Mouse (Mus musculus) kidney, postnatal 0 days (tissue): ENCODE measurements around the gene Apc2. TPM values are rescaled to one million over a fixed set of nuclear protein-coding genes. Genes with fewer than 3 reads are reported as not detected.
A peak's percentile ranks its signal among the peaks of the same experiment; 100 is the strongest.

ENCODE experiments used
- ATAC-seq: fragments of 200-750 bp; cut with Nextera tagmentation; replicated peaks from 2 replicates; pipeline ENCODE4 v1.8.0; 2017; ENCODE audit warnings: low read depth, moderate number of reproducible peaks, moderate TSS enrichment, moderate library complexity; ENCODE audit not compliant: low FRiP score
- DNase-seq: peaks from one replicate; pipeline ENCODE4 v3.0.0-alpha.2; 2016; ENCODE audit warnings: low spot score
- H3K27ac ChIP-seq: fragments of 300-500 bp; sonication (generic); 2 replicates; pipeline ENCODE4 v1.5.1; 2014; ENCODE audit warnings: mild to moderate bottlenecking
- H3K27me3 ChIP-seq: fragments of 300-500 bp; sonication (generic); 2 replicates; pipeline ENCODE4 v1.6.1; 2014; ENCODE audit warnings: low read length, mixed read lengths; ENCODE audit not compliant: insufficient read depth
- H3K36me3 ChIP-seq: fragments of 300-500 bp; sonication (generic); 2 replicates; pipeline ENCODE4 v1.6.1; 2014; ENCODE audit warnings: low read length, mixed read lengths; ENCODE audit not compliant: insufficient read depth
- H3K4me1 ChIP-seq: fragments of 300-500 bp; sonication (generic); replicated peaks from 2 replicates; pipeline ENCODE4 v1.6.1; 2014; ENCODE audit warnings: antibody characterized with exemption, low read length, mixed read lengths; ENCODE audit not compliant: insufficient read depth
- H3K4me2 ChIP-seq: fragments of 300-500 bp; sonication (generic); 2 replicates; pipeline ENCODE4 v1.6.1; 2014; ENCODE audit warnings: mild to moderate bottlenecking, low read length, moderate library complexity, mixed read lengths
- H3K4me3 ChIP-seq: fragments of 300-500 bp; sonication (generic); replicated peaks from 2 replicates; pipeline ENCODE4 v1.5.1; 2014; ENCODE audit warnings: low read depth, low read length
- H3K9ac ChIP-seq: fragments of 300-500 bp; sonication (generic); 2 replicates; pipeline ENCODE4 v1.6.1; 2014; ENCODE audit warnings: low read depth, low read length
- H3K9me3 ChIP-seq: fragments of 300-500 bp; sonication (generic); replicated peaks from 2 replicates; pipeline ENCODE4 v1.6.1; 2016; ENCODE audit warnings: low read length, inconsistent platforms, mixed read lengths
- CTCF ChIP-seq: IDR thresholded peaks from 2 replicates; pipeline ENCODE4 v1.5.1; 2016; ENCODE audit warnings: antibody characterized with exemption, low read depth, mild to moderate bottlenecking, moderate library complexity
- WGBS: fragments of 180-500 bp; shearing (Covaris S2); extraction: QIAGEN DNeasy Blood & Tissue Kit; methylation state at CpG from one replicate; pipeline ENCODE4 v1.1.7; 2014; 5-methylcytosine and 5-hydroxymethylcytosine counted together
- polyA plus RNA-seq: library from polyadenylated mRNA; unstranded; fragments of >200 nt; fragmentation: Nextera tagmentation; extraction: Ambion mirVana; gene quantifications from 2 replicates; pipeline ENCODE4 v1.2.1, GENCODE M21; 2015

Apc2 gene
- polyA plus RNA-seq, 1 experiment from 2014 or later: 0.86 TPM

GRCm38 (mm10) chr10:80348981-80349380 lies 53.2 kb downstream of the Apc2 start:
- DNase-seq: no peak
- H3K36me3 ChIP-seq: no peaks in the 10 kb centered on the region
- H3K27ac ChIP-seq: no peak overlapping the region
- no peak for TF ChIP-seq CTCF
- no peak overlapping the region; the same call in 1 of the 2 replicates for H3K4me3 ChIP-seq
- no peak overlapping the region for H3K9ac ChIP-seq
- H3K27me3 ChIP-seq: peaks cover 27% of the 10 kb centered on the region
- H3K9me3 ChIP-seq: no peaks in the 10 kb centered on the region
- peak overlapping the region; percentile 53 for H3K4me2 ChIP-seq
- ATAC-seq: no peak
- WGBS: 18% methylated on average over 25 of the region's 26 CpGs
- H3K4me1 ChIP-seq: peaks cover 12% of the 10 kb centered on the region; the same call in 1 of the 2 replicates

GRCm38 (mm10) chr10:80350292-80350691 lies 54.5 kb downstream of the Apc2 start:
- Histone ChIP-seq H3K9ac (no peak overlapping the region), H3K4me2 (no peak overlapping the region; the same call in 1 of the 2 replicates), H3K27me3 (peaks cover 27% of the 10 kb centered on the region), H3K27ac (no peak overlapping the region), H3K9me3 (no peaks in the 10 kb centered on the region), H3K36me3 (no peaks in the 10 kb centered on the region), H3K4me1 (peaks cover 8% of the 10 kb centered on the region; the same call in 1 of the 2 replicates), H3K4me3 (no peak overlapping the region)
- WGBS: 4% methylated on average over 7 of the region's 7 CpGs
- DNase-seq (peak; percentile 88), ATAC-seq (peak; percentile 78)
- peak; percentile 94 for TF ChIP-seq CTCF

- Histone ChIP-seq H3K4me1 (peaks cover 12% of the 10 kb centered on the region; the same call in 1 of the 2 replicates), H3K27me3 (peaks cover 43% of the 10 kb centered on the region), H3K4me3 (no peak overlapping the region), H3K36me3 (no peaks in the 10 kb centered on the region), H3K9me3 (no peaks in the 10 kb centered on the region), H3K4me2 (no peak overlapping the region), H3K9ac (no peak overlapping the region), H3K27ac (no peak overlapping the region)
- ATAC-seq (no peak), DNase-seq (no peak)
- TF ChIP-seq CTCF: no peak
- 26% methylated on average over 11 of the region's 11 CpGs for WGBS
Observed at GRCm38 (mm10) chr10:80351896-80352295, 56.1 kb downstream of the Apc2 start.

GRCm38 (mm10) chr10:80352727-80353126 lies 57.0 kb downstream of the Apc2 start:
- peaks cover 17% of the 10 kb centered on the region; the same call in 1 of the 2 replicates for H3K4me1 ChIP-seq
- H3K4me3 ChIP-seq: no peak overlapping the region
- DNase-seq: no peak
- H3K27me3 ChIP-seq: peaks cover 47% of the 10 kb centered on the region
- H3K27ac ChIP-seq: no peak overlapping the region
- no peak for TF ChIP-seq CTCF
- 46% methylated on average over 8 of the region's 8 CpGs for WGBS
- H3K36me3 ChIP-seq: no peaks in the 10 kb centered on the region
- no peak overlapping the region for H3K4me2 ChIP-seq
- no peaks in the 10 kb centered on the region for H3K9me3 ChIP-seq
- 0 out of 2 replicates have a peak overlapping the region, but pooled peaks have one; percentile 6 for H3K9ac ChIP-seq
- ATAC-seq: no peak

- Histone ChIP-seq H3K9ac (no peak overlapping the region), H3K4me2 (no peak overlapping the region), H3K9me3 (no peaks in the 10 kb centered on the region), H3K4me3 (no peak overlapping the region), H3K4me1 (peaks cover 13% of the 10 kb centered on the region; the same call in 1 of the 2 replicates), H3K27me3 (peaks cover 32% of the 10 kb centered on the region), H3K27ac (no peak overlapping the region), H3K36me3 (no peaks in the 10 kb centered on the region)
- no peak for TF ChIP-seq CTCF
- WGBS: 12% methylated on average over 8 of the region's 9 CpGs
- no peak for ATAC-seq
- DNase-seq: no peak
Observed at GRCm38 (mm10) chr10:80355431-80355830, 59.7 kb downstream of the Apc2 start.

GRCm38 (mm10) chr10:80356001-80356682 lies 60.4 kb downstream of the Apc2 start, which contains the start of gene Plk5:
Plk5 (plus strand) TSS chr10:80356459.
- under 1% methylated on average over 52 of the region's 53 CpGs for WGBS
- H3K27ac ChIP-seq: no peak within 1 kb of the TSS
- DNase-seq (no peak), ATAC-seq (no peak)
- no peak for TF ChIP-seq CTCF
- H3K27me3 ChIP-seq: peaks cover 32% of the 10 kb centered on the region
- H3K4me1 ChIP-seq: peaks cover 13% of the 10 kb centered on the region; the same call in 1 of the 2 replicates
- H3K36me3 ChIP-seq: no peaks in the 10 kb centered on the region
- H3K9ac ChIP-seq: no peak within 1 kb of the TSS; the same call in 1 of the 2 replicates
- peak within 1 kb of the TSS; percentile 27 for H3K4me3 ChIP-seq
- peak within 1 kb of the TSS; percentile 53 for H3K4me2 ChIP-seq
- no peaks in the 10 kb centered on the region for H3K9me3 ChIP-seq
